Mouse (Mus musculus) ES-E14 (cell line): Measurements from ENCODE around the gene Tmem95. TPM values are rescaled to one million over a fixed set of nuclear protein-coding genes. Genes with fewer than 3 reads are reported as not detected.

Source experiments
- DNase-seq: peaks from one replicate; pipeline ENCODE4 v3.0.0-alpha.2; 2013; ENCODE audit warnings: low read depth, low spot score
- H3K27ac ChIP-seq: 2 replicates; pipeline ENCODE4 v1.5.1; 2012; ENCODE audit warnings: low read depth, mild to moderate bottlenecking, low read length, moderate library complexity, mixed read lengths; ENCODE audit not compliant: poor library complexity, insufficient read depth, severe bottlenecking
- H3K36me3 ChIP-seq: 2 replicates; pipeline ENCODE4 v1.6.1; 2012; ENCODE audit warnings: mild to moderate bottlenecking, low read length, moderate library complexity, mixed read lengths; ENCODE audit not compliant: control insufficient read depth, poor library complexity, insufficient read depth, severe bottlenecking
- H3K4me1 ChIP-seq, 2 experiments: fragments of 150-350 bp in 1 of 2; sonication (generic) in 1 of 2; 2 replicates each; pipeline ENCODE4 v1.6.1; 2012; ENCODE audit warnings: low read length in 2 of 2, mild to moderate bottlenecking in 1 of 2, mixed read lengths in 1 of 2; ENCODE audit not compliant: control insufficient read depth in 2 of 2, insufficient read depth in 2 of 2, poor library complexity in 1 of 2
- H3K4me3 ChIP-seq, 2 experiments: fragments of 150-350 bp in 1 of 2; sonication (generic) in 1 of 2; 2 replicates each; pipeline ENCODE4 v1.5.1; 2012; ENCODE audit warnings: low read length in 2 of 2, low read depth in 1 of 2, mild to moderate bottlenecking in 1 of 2, mixed read lengths in 1 of 2; ENCODE audit not compliant: insufficient read depth in 1 of 2, poor library complexity in 1 of 2, severe bottlenecking in 1 of 2
- H3K9ac ChIP-seq: 2 replicates; pipeline ENCODE4 v1.6.1; 2012; ENCODE audit warnings: low read depth, mild to moderate bottlenecking, low read length, mixed read lengths; ENCODE audit not compliant: poor library complexity, insufficient read depth, severe bottlenecking
- H3K9me3 ChIP-seq: fragments of 150-350 bp; sonication (generic); 2 replicates; pipeline ENCODE4 v1.6.1; 2012; ENCODE audit warnings: low read depth, mild to moderate bottlenecking, low read length; ENCODE audit not compliant: control insufficient read depth, insufficient read depth
- CHD2 ChIP-seq: IDR thresholded peaks from 2 replicates; pipeline ENCODE4 v1.6.1; 2014; ENCODE audit warnings: mild to moderate bottlenecking, low read depth, low read length, inconsistent platforms
- HCFC1 ChIP-seq: IDR thresholded peaks from 2 replicates; pipeline ENCODE4 v1.6.1; 2012; ENCODE audit warnings: low read length, inconsistent platforms, borderline replicate concordance; ENCODE audit not compliant: insufficient read depth
- MAFK ChIP-seq: IDR thresholded peaks from 2 replicates; pipeline ENCODE4 v1.6.1; 2014; ENCODE audit warnings: mild to moderate bottlenecking, low read depth, low read length, inconsistent platforms; ENCODE audit not compliant: insufficient read depth
- ZC3H11A ChIP-seq: IDR thresholded peaks from 2 replicates; pipeline ENCODE4 v1.6.1; 2012; ENCODE audit warnings: low read depth, mild to moderate bottlenecking, inconsistent platforms, low read length, borderline replicate concordance
- ZNF384 ChIP-seq: IDR thresholded peaks from 2 replicates; pipeline ENCODE4 v1.6.1; 2012; ENCODE audit warnings: low read depth, low read length, inconsistent platforms
- in situ Hi-C, 2 experiments: fragments of 600-800 bp; cut with MboI; formaldehyde crosslinking; loops; one replicate each; pipeline ENCODE4 v1.15.1; 2025; ENCODE audit warnings: low sequenced_read_pairs in 2 of 2, inconsistent platforms in 1 of 2; ENCODE audit not compliant: unreplicated experiment in 2 of 2
- total RNA-seq: library from RNA; depleted of rRNA; stranded (reverse); fragments of 300-350 nt; gene quantifications from 2 replicates; pipeline ENCODE4 v1.2.3, GENCODE M21; 2012

The Tmem95 gene
- total RNA-seq, 1 experiment = not detected

GRCm38 (mm10) chr11:69891482-69891881 is 13.7 kb upstream of the Tmem95 start:
- Histone ChIP-seq H3K4me3 (no peak overlapping the region), H3K4me1 (peaks cover 10 to 20% of the 10 kb centered on the region in 2 experiments; a peak in 3 of 4 replicates), H3K27ac (no peak overlapping the region), H3K9ac (no peak overlapping the region), H3K9me3 (no peaks in the 10 kb centered on the region), H3K36me3 (no peaks in the 10 kb centered on the region)
- in situ Hi-C loops = no loop called here
- no peak for TF ChIP-seq ZC3H11A
- DNase-seq = no peak

- no peaks in the 10 kb centered on the region for H3K9me3 ChIP-seq
- DNase-seq = peak; percentile 55
- no peak overlapping the region for H3K9ac ChIP-seq
- H3K4me3 ChIP-seq = no peak overlapping the region
- no peak overlapping the region for H3K27ac ChIP-seq
- peaks cover 5% of the 10 kb centered on the region; the same call in 1 of the 2 replicates for H3K36me3 ChIP-seq
- TF ChIP-seq ZNF384 (no peak), MAFK (no peak), CHD2 (no peak)
- H3K4me1 ChIP-seq = peaks cover 2 to 10% of the 10 kb centered on the region in 2 experiments; a peak in 1 of 4 replicates
- in situ Hi-C loops = no loop called here
These were observed 9.3 kb upstream of the Tmem95 start for GRCm38 (mm10) chr11:69886907-69887635.

- Histone ChIP-seq H3K4me3 (no peak overlapping the region), H3K36me3 (peaks cover 5% of the 10 kb centered on the region; the same call in 1 of the 2 replicates), H3K9ac (no peak overlapping the region), H3K4me1 (peaks cover 0 to 7% of the 10 kb centered on the region in 2 experiments; a peak in 1 of 4 replicates), H3K9me3 (no peaks in the 10 kb centered on the region), H3K27ac (no peak overlapping the region)
- TF ChIP-seq HCFC1 = no peak
- no peak for TF ChIP-seq CHD2
- no peak for TF ChIP-seq ZC3H11A
- TF ChIP-seq MAFK = no peak
- TF ChIP-seq ZNF384 = no peak
- no peak for DNase-seq
- in situ Hi-C loops = no loop called here
These were observed 6.8 kb upstream of the Tmem95 start for GRCm38 (mm10) chr11:69884663-69885062.

- Histone ChIP-seq H3K9me3 (no peaks in the 10 kb centered on the region), H3K27ac (no peak overlapping the region), H3K36me3 (peaks cover 5% of the 10 kb centered on the region; the same call in 1 of the 2 replicates), H3K9ac (no peak overlapping the region), H3K4me3 (no peak overlapping the region), H3K4me1 (peaks cover 0 to 12% of the 10 kb centered on the region in 2 experiments; a peak in 2 of 4 replicates)
- in situ Hi-C loops = no loop called here
- TF ChIP-seq CHD2 (no peak), HCFC1 (no peak), MAFK (no peak), ZNF384 (no peak), ZC3H11A (no peak)
- DNase-seq = no peak
These were observed 6.4 kb upstream of the Tmem95 start for GRCm38 (mm10) chr11:69884240-69884639.

GRCm38 (mm10) chr11:69883527-69884151 is 5.8 kb upstream of the Tmem95 start:
- H3K27ac ChIP-seq = no peak overlapping the region
- DNase-seq = no peak
- H3K9me3 ChIP-seq = no peaks in the 10 kb centered on the region
- peaks cover 5% of the 10 kb centered on the region; the same call in 1 of the 2 replicates for H3K36me3 ChIP-seq
- no peak overlapping the region for H3K9ac ChIP-seq
- no peak overlapping the region for H3K4me3 ChIP-seq
- peaks cover 0 to 14% of the 10 kb centered on the region in 2 experiments; a peak in 2 of 4 replicates for H3K4me1 ChIP-seq
- in situ Hi-C loops = no loop called here
- no peak for TF ChIP-seq CHD2
- no peak for TF ChIP-seq MAFK
- no peak for TF ChIP-seq ZC3H11A
- no peak for TF ChIP-seq HCFC1
- no peak for TF ChIP-seq ZNF384
